Mouse (Mus musculus): Measurements from ENCODE around the gene Adat1.

The Adat1 gene

DNA sequence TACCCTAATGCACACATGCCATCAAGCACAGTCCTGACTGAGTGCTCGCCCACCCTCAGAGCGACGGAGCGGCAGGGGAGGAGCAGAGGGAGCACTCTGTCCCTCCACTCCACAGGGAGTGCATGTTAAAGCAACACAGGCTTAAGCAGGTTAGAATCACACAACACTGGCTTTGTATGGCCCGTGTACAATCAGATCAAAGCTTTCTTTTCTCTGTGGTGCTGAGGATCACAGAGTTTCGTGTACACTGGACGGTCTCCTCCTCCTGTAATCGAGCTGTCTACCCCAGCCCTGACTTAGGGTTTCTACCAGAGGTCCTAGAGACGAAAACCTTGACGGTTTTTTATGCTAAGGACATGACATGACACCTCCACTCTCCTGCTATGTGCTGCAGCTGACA lies 23.6 kb downstream of the Adat1 start:
- no peak for DNase-seq (ENCODE audit: low read depth)

DNA sequence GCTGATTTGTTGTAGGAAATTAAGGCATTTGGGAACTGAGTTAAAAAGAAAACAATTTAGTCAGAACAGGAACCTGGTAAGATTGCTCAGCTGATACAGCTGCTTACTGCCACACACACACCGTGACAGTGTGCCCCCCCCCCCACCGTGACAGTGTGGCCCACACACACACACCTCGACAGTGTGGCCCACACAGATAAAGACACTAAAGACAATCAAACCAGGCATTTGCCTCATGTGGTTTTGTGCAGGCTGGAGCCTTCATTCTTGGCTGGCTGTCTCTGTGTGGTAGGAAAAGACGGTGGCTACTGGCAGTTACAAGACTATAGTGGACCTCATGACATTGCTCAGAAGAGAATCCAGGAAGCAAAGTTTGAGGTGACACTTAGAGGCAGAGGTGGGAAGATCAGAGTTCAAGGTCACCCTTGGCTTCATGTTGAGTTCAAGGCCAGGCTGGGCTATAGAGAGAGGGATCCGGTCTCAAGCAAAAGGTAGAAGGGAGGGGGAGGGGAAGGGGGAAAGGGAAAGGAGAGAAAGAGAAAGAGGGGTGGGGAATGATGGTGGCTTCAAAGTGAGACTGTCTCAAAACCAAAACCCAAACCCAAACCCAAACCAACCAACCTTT lies 24.7 kb downstream of the Adat1 start:
- peak; percentile 74 for DNase-seq (ENCODE audit: low read depth)

DNA sequence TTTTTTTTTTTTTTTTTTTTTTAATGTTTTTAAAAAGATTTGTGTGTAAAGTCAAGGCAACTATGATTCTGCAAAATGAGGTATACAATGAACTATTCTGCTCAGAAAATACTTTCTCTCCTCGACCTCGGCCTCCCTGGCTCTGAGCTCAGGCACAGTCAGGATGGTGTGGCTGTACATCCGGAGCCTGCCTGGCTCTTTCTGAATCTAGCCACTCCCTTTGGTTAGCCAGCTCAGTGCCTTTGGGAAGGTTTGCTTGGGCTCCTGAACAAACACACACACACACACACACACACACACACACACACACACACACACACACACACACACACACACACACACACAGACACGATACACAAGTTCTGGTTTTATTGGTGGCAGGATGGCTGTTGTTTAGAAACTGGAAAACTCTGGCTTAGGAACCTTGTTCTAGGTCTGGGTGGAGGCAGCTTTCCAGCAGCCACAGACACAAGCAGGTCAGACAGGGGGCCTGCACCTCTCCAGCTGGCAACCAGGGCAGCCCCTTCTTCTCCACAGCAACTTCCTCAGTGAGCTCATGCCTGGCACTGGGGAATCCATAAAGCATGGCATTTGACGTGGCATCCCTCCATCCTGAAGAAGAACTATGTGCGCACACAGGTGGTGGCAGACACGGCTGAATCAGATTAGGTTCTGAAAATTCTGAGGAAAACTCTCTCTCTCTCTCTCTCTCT lies 27.1 kb downstream of the Adat1 start:
- no peak for DNase-seq (ENCODE audit: low read depth)

DNA sequence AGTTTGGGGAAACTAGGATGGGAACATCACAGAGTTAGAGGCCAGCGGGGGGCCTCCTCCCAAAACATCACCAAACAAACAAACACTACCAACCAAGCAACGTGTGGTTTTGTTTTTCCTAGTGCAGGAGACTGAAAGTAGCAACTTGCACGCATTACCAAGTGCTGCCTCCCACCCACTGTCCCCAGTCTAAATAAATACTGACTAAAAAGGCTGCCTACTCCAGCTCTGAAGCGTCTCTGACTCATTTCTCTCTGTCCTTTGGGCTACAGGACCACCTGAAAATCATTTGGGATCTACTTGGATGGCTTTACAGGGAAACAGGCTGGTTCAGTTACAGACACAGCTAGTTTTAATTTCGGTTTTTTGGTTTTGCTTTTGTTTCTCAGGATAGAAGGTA lies 27.8 kb downstream of the Adat1 start:
- DNase-seq (ENCODE audit: low read depth) = no peak

DNA sequence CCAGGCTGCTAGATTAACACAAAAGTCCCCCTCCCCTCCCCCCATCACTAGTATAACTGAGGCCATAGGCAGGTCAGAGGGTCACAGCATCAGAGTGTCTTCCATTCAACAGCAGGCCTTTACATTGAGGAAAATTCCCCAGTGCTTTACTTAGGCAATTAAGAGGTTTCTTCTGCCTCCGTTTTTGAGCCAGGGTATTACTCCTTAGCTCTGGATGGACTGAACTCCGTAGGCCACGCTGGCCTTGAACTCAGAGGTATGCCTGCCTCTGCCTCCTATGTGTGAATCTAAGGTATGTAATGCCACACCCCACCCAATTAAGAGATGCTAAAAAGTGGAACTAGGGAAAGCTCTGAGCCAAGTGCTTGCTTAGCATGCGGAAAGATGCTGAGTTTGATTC lies 28.6 kb downstream of the Adat1 start:
- no peak for DNase-seq (ENCODE audit: low read depth)

DNA sequence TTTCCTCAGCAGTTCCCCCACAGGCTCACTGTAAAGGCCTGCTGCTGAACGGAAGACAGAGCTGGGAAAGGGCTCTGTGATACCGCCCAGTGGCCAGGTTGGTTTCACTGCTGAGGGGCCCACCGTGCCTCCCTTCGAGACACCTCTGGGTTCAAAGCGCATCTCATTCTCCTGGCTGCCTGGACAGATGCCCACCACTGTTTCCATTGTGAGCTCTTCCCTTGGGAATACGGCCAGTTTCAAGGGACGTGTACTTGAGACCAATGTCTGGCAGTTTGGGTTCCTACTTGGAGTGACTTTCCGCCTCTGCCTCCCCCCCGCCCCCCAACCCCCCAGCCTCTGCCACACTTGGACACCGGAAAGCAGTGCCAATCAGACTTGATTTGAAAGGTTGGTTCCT lies 29.0 kb downstream of the Adat1 start:
- no peak for DNase-seq (ENCODE audit: low read depth)

DNA sequence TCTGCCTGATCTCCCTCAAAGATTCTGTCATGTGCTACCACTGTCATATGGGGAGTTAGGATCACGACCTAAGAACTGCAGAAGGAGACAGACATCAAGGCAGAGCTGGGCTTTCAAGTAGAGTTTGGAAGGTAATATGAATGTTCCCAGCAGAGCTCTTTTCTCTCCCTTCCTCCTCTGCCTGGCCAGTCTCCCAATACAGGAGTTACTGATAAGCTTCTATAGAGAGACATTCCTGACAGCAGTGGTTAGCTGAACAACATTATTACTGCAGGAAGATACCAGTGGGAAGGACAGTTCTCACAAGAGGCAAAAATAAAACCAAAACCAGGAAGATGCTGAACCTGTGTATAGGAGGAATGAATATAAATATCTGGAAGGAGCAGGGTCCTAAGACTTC lies 29.5 kb downstream of the Adat1 start:
- DNase-seq (ENCODE audit: low read depth) = no peak

DNA sequence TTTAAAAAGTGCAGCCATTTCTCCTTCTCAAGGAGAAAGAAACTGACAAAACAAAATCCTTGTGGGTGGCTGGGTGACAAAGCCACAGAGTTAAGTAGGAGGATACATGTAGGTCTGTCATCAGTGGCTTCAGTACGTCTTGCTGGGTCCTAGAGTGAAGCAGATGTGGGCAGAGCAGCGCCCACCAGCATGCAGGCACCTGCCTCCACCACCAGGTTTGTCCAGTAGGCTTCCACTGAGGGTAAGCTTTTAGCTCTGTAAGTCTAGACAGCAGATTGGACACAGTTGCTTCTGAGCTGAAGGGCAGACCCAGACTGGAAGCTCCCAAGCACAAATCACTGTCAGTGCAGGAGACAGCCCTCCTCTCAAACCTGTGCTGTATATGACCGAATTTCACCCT lies 30.8 kb downstream of the Adat1 start:
- no peak for DNase-seq (ENCODE audit: low read depth)

DNA sequence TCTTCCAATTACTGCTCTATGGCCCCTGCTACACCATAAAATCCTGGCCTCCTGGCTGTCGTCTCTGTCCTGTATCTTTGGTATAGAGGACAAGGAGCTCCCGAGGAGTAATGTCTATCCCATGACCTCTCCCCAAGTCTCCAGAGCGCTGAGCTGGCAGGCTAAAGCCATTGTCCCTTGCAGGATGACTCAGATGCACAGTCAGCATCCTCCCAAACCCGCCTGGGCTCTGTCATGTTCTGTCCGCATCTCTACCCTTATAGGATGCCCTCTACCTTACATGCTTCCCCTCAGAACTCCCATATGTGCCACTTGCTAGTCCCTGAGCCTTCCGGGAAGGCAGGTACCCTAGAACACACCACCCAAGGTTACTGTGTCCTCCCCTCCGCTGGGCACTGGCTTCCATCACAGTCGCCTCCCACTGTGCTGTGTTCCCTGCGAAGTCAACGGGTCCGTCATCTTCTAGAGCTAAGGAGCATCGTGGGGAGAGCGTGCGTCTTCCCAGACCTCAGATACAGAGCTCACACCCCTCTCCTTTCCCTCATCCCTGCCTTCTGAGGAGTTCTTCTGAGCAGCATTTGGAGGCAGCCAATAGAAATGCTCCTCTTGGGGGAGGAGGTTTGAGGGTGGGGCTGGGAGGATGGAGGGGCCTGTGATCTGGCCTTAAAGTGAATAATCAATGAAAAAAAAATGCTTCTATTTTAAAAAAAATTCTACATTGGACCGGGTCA lies 31.3 kb downstream of the Adat1 start:
- no peak for DNase-seq (ENCODE audit: low read depth)

DNA sequence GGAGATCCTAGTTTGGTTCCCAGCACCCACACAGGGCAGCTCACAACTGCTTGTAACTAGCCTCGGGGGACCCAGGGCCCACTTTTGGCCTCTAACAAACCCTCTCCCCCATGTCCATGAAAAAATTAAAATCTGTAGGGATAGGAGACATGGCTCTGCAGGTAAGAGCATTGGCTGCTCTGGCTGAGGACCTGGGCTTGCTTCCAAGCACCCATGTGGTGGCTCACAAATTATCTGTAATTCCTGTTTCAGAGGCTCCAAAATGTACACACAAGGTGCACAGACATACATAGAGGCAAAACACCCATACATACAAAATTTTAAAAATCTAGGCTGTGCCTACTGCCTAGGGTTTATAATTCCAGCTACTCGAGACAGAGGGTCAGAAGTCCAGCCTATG lies 34.9 kb downstream of the Adat1 start:
- no peak for DNase-seq (ENCODE audit: low read depth)

DNA sequence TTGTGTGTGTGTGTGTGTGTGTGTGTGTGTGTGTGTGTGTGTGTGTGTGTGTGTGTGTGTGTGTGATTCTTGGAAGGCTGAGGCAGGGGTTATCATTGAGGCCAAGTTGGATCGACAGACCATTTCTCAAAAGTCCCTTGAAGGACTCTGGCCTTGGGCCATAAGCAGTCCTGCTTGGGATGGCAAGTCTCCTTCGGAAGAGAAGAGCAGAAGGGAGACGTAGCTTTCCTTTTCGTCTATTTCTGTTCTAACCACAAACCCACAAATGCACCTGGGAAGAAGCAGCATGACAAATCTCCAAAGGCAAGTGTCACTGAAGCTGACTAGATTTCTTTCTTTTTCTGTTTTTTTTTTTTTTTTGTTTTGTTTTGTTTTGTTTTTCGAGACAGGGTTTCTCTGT lies 36.2 kb downstream of the Adat1 start:
- DNase-seq (ENCODE audit: low read depth) = no peak

DNA sequence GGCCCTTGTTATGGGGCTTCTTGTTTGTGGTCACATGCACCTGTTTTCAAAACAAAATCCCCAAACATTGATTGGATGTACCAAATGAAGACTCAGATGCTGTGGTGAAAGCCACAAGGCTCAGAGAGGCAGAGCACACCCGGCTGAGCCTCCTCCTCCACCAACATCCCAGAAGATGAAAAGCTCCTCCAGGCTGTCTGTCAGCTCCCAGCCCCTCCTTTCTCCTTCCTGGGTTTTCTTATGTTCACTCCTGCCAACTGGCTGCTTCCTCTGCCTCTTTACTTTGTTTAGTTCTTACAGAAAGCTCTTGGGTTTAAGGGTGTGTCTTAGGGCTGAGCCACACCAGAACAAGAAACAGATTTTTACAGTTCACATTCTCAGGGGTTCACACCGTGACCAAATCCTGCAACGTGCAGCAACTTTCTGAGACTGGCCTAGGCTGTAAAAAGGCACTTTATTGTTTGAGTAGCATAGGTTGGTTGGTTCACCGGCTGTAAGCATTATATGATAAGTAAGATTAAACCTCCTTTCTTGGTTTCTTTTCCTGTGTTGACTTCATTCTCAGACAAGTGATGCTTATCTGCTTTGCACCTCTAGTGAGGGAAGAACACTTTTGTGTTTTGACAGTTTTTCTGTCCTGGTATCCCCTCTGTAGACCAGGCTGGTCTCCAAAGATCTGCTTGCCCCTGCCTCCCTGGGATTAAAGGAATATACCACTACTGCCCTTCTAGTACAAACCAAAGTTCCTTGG lies 37.1 kb downstream of the Adat1 start:
- no peak for DNase-seq (ENCODE audit: low read depth)

DNA sequence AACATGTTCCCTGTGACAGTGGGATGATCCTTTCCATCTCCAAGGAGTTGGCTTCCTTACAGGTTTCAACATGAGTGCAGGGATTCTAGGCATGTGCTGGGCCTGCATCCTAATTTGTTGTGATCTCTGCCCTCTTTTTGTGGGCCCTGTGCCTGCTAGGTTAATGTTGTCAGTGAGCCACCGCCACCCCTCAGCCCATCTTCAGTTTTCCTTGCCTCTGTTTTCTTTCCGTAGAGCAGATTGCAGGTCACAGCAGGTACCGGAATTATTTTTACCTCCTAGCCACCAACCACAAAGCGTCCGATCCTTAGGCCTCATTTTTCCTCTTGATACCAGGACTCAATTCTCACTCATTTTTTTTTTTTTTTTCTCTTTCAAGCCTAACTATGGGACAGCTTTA lies 40.2 kb downstream of the Adat1 start:
- DNase-seq (ENCODE audit: low read depth) = no peak

DNA sequence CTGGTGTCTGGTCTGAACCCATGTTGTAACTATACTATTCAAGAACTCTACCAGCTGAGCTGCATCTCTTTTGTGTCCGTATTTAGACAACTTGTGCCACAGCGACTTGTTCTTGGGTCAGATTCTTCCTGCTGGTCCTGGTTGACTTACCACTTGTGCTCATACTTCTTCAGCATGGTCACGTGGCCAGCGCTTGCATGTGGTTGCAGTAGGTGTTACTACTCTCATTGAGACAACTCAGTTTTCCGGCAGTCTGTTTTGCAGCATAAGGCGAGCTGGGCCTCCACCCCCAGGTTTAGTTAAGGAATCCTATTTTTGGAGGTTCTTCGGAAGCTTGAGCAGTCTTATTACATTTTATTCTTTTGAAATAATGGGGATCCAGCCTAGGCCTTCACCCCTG lies 40.8 kb downstream of the Adat1 start:
- DNase-seq (ENCODE audit: low read depth) = no peak

DNA sequence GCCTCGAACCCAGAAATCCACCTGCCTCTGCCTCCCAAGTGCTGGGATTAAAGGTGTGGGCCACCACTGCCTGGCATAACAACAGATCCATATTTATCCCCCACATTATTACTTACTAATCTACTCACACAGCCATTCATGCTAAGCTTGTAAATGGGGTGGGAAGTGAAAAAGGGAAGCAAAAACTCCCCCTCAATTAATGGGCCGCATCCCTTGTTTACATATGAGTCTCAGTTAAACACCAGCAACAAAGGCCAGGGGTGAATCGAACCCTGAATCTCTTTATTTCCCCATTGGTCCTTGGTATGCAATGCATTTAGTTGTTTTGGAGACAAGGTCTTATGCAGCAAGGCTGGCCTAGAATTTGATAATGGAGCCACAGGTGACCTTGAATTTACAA lies 41.3 kb downstream of the Adat1 start:
- no peak for DNase-seq (ENCODE audit: low read depth)

DNA sequence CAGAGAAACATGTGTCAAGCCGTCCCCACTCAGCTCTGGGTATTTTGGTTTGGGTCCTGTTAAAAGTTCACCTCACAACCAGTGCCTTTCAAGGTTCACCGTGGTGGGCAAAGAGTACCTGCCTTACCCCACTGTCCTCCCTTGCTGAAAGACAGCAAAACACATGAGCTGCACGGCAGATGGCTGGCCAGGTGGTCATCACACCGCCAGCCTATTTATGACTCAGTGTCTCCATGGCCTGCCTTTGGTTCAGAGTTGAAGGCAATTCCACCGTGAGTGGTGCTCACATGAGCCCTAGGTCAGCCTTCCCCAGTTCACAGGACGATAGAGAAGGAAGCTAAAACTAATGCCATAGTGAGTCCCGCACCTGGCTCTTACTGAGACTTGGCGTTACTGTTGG lies 44.1 kb downstream of the Adat1 start:
- DNase-seq (ENCODE audit: low read depth) = no peak

DNA sequence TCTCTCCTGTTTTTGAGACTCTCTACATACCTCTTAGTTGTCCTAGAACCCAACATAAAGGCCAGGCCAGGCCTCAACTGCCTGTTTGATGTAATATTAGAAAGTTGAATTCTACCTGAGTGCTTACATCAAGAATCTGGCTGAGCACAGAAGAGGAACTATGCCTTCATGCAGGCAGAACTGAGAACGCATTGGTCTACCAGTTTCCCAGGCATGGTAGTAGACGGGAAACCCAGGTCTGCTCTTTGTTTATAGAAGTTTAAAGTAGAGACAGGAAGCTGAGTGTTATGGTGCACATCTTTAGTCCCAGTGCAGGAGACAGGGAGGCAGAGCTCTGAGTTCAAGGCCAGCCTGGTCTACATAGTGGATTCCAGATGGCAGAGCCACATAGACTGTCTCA lies 45.0 kb downstream of the Adat1 start:
- no peak for DNase-seq (ENCODE audit: low read depth)

DNA sequence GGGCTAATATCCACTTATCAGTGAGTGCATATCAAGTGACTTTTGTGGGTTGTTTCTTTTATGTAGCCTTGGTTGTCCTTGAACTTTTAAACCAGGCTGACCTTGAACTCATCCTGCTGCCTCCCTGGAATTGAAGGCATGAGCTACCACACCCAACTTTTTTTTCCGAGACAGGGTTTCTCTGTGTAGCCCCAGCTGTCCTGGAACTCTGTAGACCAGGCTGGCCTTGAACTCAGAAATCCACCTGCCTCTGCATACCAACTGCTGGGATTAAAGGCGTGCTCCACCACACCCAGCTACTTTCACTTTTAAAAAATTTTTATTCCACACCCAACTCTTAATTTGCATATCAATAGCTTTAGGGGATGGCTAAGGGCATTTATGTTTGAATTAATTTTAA lies 48.6 kb downstream of the Adat1 start:
- DNase-seq (ENCODE audit: low read depth) = no peak

DNA sequence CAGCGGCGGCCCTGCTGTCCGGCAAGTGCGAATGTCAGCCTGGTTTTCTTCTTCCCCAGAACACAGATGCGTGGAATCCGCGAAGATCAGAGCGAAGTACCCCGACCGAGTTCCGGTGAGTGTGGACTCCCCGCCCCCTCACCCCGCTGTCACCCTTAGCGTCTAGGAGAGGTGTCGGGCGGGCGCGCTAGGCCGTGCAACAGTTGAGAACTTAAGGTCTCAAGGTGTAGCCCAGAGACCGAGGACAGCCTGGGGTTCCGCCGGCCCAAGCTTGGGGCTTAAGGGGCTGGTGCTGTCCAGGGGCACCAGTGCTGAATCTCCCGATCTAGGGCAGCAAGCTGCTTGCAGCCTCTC lies 51.0 kb downstream of the Adat1 start:
- DNase-seq (ENCODE audit: low read depth) = peak; percentile 78

DNA sequence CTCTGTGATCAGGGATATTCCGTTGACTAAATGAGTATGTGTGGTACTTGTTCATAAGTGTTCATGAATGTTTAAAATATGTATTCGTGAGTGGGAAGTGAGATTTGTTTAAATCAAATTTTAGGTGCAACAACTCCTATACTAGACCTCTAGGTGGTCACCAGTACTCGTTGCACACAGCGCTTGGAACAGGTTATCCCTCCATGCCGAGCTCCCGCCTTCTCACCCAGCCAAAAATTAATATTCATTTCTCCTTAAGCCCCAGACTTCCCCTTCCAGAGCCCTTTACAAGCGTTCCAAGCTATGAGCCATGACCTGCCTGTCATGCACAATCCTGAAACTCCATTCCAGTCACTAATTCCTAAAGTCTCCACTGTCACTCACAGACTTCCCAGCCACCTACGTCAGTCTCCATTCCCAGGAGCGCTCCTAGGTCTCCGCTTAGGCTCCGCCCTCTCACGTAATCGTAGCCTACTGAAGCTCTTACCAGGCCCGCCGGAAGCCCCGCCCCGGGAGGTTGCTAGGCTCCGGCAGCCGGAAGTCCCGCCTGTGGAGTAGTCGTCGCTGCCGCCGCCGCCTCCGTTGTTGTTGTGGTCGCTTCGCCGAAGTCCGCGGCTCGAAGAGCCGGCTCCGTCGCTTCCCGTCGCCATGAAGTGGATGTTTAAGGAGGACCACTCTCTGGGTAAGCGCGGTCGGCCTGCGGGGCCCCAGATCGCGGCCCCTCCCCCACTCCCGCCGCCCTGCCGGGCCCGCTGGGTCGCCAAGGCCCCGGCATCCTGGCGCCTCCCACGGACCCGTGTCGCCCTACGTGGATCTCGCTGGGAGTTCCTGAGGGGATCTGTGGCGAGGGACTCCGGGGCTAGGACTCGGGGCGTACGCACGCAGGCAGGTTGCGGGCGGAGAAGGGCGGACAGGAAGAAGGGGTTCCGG lies 51.7 kb downstream of the Adat1 start, which contains the start of gene Gabarapl2:
Gabarapl2 (plus strand) TSS at position 533 of the 930 bp plus-strand sequence.
- peak; percentile 96 for DNase-seq (ENCODE audit: low read depth)

DNA sequence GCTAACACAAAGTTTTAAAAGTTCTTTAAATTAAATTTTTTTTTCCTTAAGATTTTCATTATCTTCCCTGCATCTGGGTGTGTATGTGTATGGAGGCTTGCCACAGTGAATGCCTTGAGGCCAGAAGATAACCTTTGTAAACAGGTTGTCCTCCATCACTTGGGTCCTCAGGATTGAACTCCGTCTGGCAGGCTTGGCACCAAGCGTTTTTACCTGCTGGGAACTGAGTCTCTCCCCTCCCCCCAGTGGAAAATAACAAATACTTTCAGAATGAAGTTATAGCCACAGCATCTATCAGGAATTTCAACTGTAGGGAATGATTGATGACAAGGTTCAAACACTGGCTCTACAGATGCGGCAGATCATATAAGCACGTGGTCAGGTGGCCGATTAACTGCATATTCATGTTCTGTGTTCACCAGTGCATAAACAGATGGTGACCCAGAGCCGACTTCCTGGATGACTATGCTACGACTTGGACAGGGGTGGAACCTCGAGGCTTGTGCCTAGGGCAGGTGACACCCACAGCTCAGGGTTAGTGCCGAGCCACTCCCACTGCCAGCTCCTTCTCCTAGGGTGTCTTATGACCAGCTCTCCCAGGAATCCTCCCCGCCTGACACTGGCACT lies 52.5 kb downstream of the Adat1 start:
- DNase-seq (ENCODE audit: low read depth) = peak; percentile 89

Measured in 416B (cell line).